Mouse (Mus musculus): ENCODE data around the gene Cstf1. TPM values are rescaled to one million over a fixed set of nuclear protein-coding genes. Genes with fewer than 3 reads are reported as not detected.

The Cstf1 gene
- polyA plus RNA-seq, 1 experiment, result 52.1 TPM

- Histone ChIP-seq H3K9me3 (replicated peaks; ENCODE audit: control insufficient read depth, insufficient read depth, low read length, poor library complexity, severe bottlenecking) (no peaks in the 10 kb centered on the region), H3K9ac (ENCODE audit: low read depth, poor library complexity, severe bottlenecking) (no peak overlapping the region), H3K4me3 (ENCODE audit: low read depth, low read length) (no peak overlapping the region), H3K36me3 (ENCODE audit: control insufficient read depth, insufficient read depth, low read length, poor library complexity, severe bottlenecking) (no peaks in the 10 kb centered on the region), H3K4me1 (ENCODE audit: control insufficient read depth, insufficient read depth, low read length) (peaks cover 6% of the 10 kb centered on the region), H3K27me3 (ENCODE audit: control insufficient read depth, insufficient read depth, low read length, poor library complexity, severe bottlenecking) (no peaks in the 10 kb centered on the region), H3K27ac (ENCODE audit: insufficient read depth, low read length) (no peak overlapping the region)
- no peak for TF ChIP-seq CTCF (IDR thresholded peaks at IDR 0.05; ENCODE audit: low read depth, low read length)
- no peak for TF ChIP-seq EP300 (IDR thresholded peaks at IDR 0.05; ENCODE audit: insufficient read depth, low read depth, low read length)
- no peak for TF ChIP-seq POLR2A (IDR thresholded peaks at IDR 0.05; ENCODE audit: insufficient read depth, low read length)
These were observed 33.8 kb downstream of the Cstf1 start for GRCm38 (mm10) chr2:172404239-172404638.

- Histone ChIP-seq H3K4me3 (ENCODE audit: low read depth, low read length) (no peak overlapping the region), H3K27me3 (ENCODE audit: control insufficient read depth, insufficient read depth, low read length, poor library complexity, severe bottlenecking) (no peaks in the 10 kb centered on the region), H3K36me3 (ENCODE audit: control insufficient read depth, insufficient read depth, low read length, poor library complexity, severe bottlenecking) (no peaks in the 10 kb centered on the region), H3K4me1 (ENCODE audit: control insufficient read depth, insufficient read depth, low read length) (no peaks in the 10 kb centered on the region), H3K9ac (ENCODE audit: low read depth, poor library complexity, severe bottlenecking) (no peak overlapping the region), H3K27ac (ENCODE audit: insufficient read depth, low read length) (no peak overlapping the region), H3K9me3 (replicated peaks; ENCODE audit: control insufficient read depth, insufficient read depth, low read length, poor library complexity, severe bottlenecking) (no peaks in the 10 kb centered on the region)
- no peak for TF ChIP-seq POLR2A (IDR thresholded peaks at IDR 0.05; ENCODE audit: insufficient read depth, low read length)
- no peak for TF ChIP-seq CTCF (IDR thresholded peaks at IDR 0.05; ENCODE audit: low read depth, low read length)
- TF ChIP-seq EP300 (IDR thresholded peaks at IDR 0.05; ENCODE audit: insufficient read depth, low read depth, low read length), result no peak
These were observed 34.5 kb downstream of the Cstf1 start for GRCm38 (mm10) chr2:172405011-172405410.

- no peak overlapping the region for H3K27ac ChIP-seq (ENCODE audit: insufficient read depth, low read length)
- H3K4me1 ChIP-seq (ENCODE audit: control insufficient read depth, insufficient read depth, low read length), result no peaks in the 10 kb centered on the region
- TF ChIP-seq CTCF (IDR thresholded peaks at IDR 0.05; ENCODE audit: low read depth, low read length), result no peak
- TF ChIP-seq EP300 (IDR thresholded peaks at IDR 0.05; ENCODE audit: insufficient read depth, low read depth, low read length), result no peak
- TF ChIP-seq POLR2A (IDR thresholded peaks at IDR 0.05; ENCODE audit: insufficient read depth, low read length), result no peak
- no peaks in the 10 kb centered on the region for H3K9me3 ChIP-seq (replicated peaks; ENCODE audit: control insufficient read depth, insufficient read depth, low read length, poor library complexity, severe bottlenecking)
- H3K4me3 ChIP-seq (ENCODE audit: low read depth, low read length), result no peak overlapping the region
- no peaks in the 10 kb centered on the region for H3K27me3 ChIP-seq (ENCODE audit: control insufficient read depth, insufficient read depth, low read length, poor library complexity, severe bottlenecking)
- no peaks in the 10 kb centered on the region for H3K36me3 ChIP-seq (ENCODE audit: control insufficient read depth, insufficient read depth, low read length, poor library complexity, severe bottlenecking)
- no peak overlapping the region for H3K9ac ChIP-seq (ENCODE audit: low read depth, poor library complexity, severe bottlenecking)
These were observed 35.7 kb downstream of the Cstf1 start for GRCm38 (mm10) chr2:172406173-172406572.

- Histone ChIP-seq H3K4me3 (ENCODE audit: low read depth, low read length) (no peak overlapping the region), H3K36me3 (ENCODE audit: control insufficient read depth, insufficient read depth, low read length, poor library complexity, severe bottlenecking) (no peaks in the 10 kb centered on the region), H3K9me3 (replicated peaks; ENCODE audit: control insufficient read depth, insufficient read depth, low read length, poor library complexity, severe bottlenecking) (no peaks in the 10 kb centered on the region)
These were observed 37.0 kb downstream of the Cstf1 start for GRCm38 (mm10) chr2:172407499-172407898.

GRCm38 (mm10) chr2:172410686-172411085, 40.2 kb downstream of the Cstf1 start:
- Histone ChIP-seq H3K4me3 (ENCODE audit: low read depth, low read length) (no peak overlapping the region), H3K9me3 (replicated peaks; ENCODE audit: control insufficient read depth, insufficient read depth, low read length, poor library complexity, severe bottlenecking) (no peaks in the 10 kb centered on the region), H3K9ac (ENCODE audit: low read depth, poor library complexity, severe bottlenecking) (no peak overlapping the region), H3K36me3 (ENCODE audit: control insufficient read depth, insufficient read depth, low read length, poor library complexity, severe bottlenecking) (no peaks in the 10 kb centered on the region), H3K27ac (ENCODE audit: insufficient read depth, low read length) (no peak overlapping the region), H3K4me1 (ENCODE audit: control insufficient read depth, insufficient read depth, low read length) (peaks cover 2% of the 10 kb centered on the region), H3K27me3 (ENCODE audit: control insufficient read depth, insufficient read depth, low read length, poor library complexity, severe bottlenecking) (no peaks in the 10 kb centered on the region)
- TF ChIP-seq CTCF (IDR thresholded peaks at IDR 0.05; ENCODE audit: low read depth, low read length), result no peak
- TF ChIP-seq POLR2A (IDR thresholded peaks at IDR 0.05; ENCODE audit: insufficient read depth, low read length), result no peak
- TF ChIP-seq EP300 (IDR thresholded peaks at IDR 0.05; ENCODE audit: insufficient read depth, low read depth, low read length), result no peak

More at GRCm38 (mm10) chr2:172407499-172407898, 37.0 kb downstream of the Cstf1 start:
- H3K4me1 ChIP-seq (ENCODE audit: control insufficient read depth, insufficient read depth, low read length), result peaks cover 2% of the 10 kb centered on the region
- H3K27me3 ChIP-seq (ENCODE audit: control insufficient read depth, insufficient read depth, low read length, poor library complexity, severe bottlenecking), result no peaks in the 10 kb centered on the region
- TF ChIP-seq CTCF (IDR thresholded peaks at IDR 0.05; ENCODE audit: low read depth, low read length), result no peak
- no peak for TF ChIP-seq EP300 (IDR thresholded peaks at IDR 0.05; ENCODE audit: insufficient read depth, low read depth, low read length)
- TF ChIP-seq POLR2A (IDR thresholded peaks at IDR 0.05; ENCODE audit: insufficient read depth, low read length), result no peak
- H3K27ac ChIP-seq (ENCODE audit: insufficient read depth, low read length), result no peak overlapping the region
- no peak overlapping the region for H3K9ac ChIP-seq (ENCODE audit: low read depth, poor library complexity, severe bottlenecking)

- TF ChIP-seq EP300 (IDR thresholded peaks at IDR 0.05; ENCODE audit: insufficient read depth, low read depth, low read length) (no peak), CTCF (IDR thresholded peaks at IDR 0.05; ENCODE audit: low read depth, low read length) (no peak), POLR2A (IDR thresholded peaks at IDR 0.05; ENCODE audit: insufficient read depth, low read length) (no peak)
- H3K27ac ChIP-seq (ENCODE audit: insufficient read depth, low read length), result no peak overlapping the region
- H3K27me3 ChIP-seq (ENCODE audit: control insufficient read depth, insufficient read depth, low read length, poor library complexity, severe bottlenecking), result no peaks in the 10 kb centered on the region
- no peak overlapping the region for H3K9ac ChIP-seq (ENCODE audit: low read depth, poor library complexity, severe bottlenecking)
- peaks cover 2% of the 10 kb centered on the region for H3K4me1 ChIP-seq (ENCODE audit: control insufficient read depth, insufficient read depth, low read length)
- H3K9me3 ChIP-seq (replicated peaks; ENCODE audit: control insufficient read depth, insufficient read depth, low read length, poor library complexity, severe bottlenecking), result no peaks in the 10 kb centered on the region
- no peak overlapping the region for H3K4me3 ChIP-seq (ENCODE audit: low read depth, low read length)
- no peaks in the 10 kb centered on the region for H3K36me3 ChIP-seq (ENCODE audit: control insufficient read depth, insufficient read depth, low read length, poor library complexity, severe bottlenecking)
These were observed 40.6 kb downstream of the Cstf1 start for GRCm38 (mm10) chr2:172411091-172411490.

All from ES-Bruce4 (cell line).